8 mouse cellular contexts compared by ENCODE assay signal in the genomic region with DNA sequence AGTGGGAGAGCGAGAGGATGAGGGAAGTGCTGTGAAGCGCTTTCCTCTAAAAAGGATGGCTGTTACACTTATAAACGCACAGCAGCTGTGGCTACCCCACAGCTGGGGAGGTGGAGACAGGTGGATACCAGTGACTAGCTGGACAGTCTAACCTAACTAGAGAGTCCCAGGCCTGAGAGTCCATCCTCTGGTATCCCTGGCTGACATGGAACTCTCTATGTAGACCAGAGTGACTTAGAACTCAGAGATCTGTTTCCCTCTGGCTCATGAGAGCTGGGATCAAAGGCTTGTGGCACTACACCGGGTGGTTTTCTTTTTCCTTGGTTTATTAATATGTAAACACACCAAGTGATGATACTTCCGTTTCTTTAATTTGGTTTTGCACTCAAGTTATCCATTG. TPM values are rescaled to one million over a fixed set of nuclear protein-coding genes. Genes with fewer than 3 reads are reported as not detected.
DNase-seq lines count a peak whose midpoint lies in the region; ATAC-seq lines count a peak whose summit lies in the region.

No protein-coding gene starts in this region.

- peaks cover 7% of the 10 kb centered on the region for H3K36me3 ChIP-seq in neural tube, embryonic 11.5 days (ENCODE audit: control insufficient read depth, insufficient read depth, low read length)
- H3K36me3 ChIP-seq in hindbrain, embryonic 16.5 days (ENCODE audit: control insufficient read depth, insufficient read depth, low read length): peaks cover 11% of the 10 kb centered on the region
- H3K36me3 ChIP-seq in midbrain, embryonic 16.5 days (ENCODE audit: control insufficient read depth, insufficient read depth, low read length): peaks cover 11% of the 10 kb centered on the region

- WGBS in neural tube, embryonic 11.5 days: 36% methylated on average over 5 of the region's 5 CpGs
- 34% methylated on average over 5 of the region's 5 CpGs for WGBS in hindbrain, embryonic 16.5 days
- WGBS in midbrain, embryonic 16.5 days: 28% methylated on average over 5 of the region's 5 CpGs

- H3K27me3 ChIP-seq in neural tube, embryonic 11.5 days (ENCODE audit: control insufficient read depth, insufficient read depth, low read length): no peaks in the 10 kb centered on the region
- H3K27me3 ChIP-seq in hindbrain, embryonic 16.5 days (replicated peaks; ENCODE audit: control insufficient read depth, insufficient read depth, low read length): no peaks in the 10 kb centered on the region
- no peaks in the 10 kb centered on the region for H3K27me3 ChIP-seq in midbrain, embryonic 16.5 days (ENCODE audit: control insufficient read depth, insufficient read depth, low read depth, low read length)

- H3K9me3 ChIP-seq in neural tube, embryonic 11.5 days (ENCODE audit: control insufficient read depth, low read length): no peaks in the 10 kb centered on the region
- H3K9me3 ChIP-seq in hindbrain, embryonic 16.5 days (ENCODE audit: control insufficient read depth, low read length): no peaks in the 10 kb centered on the region
- no peaks in the 10 kb centered on the region for H3K9me3 ChIP-seq in midbrain, embryonic 16.5 days (replicated peaks; ENCODE audit: control insufficient read depth, low read length, poor library complexity, severe bottlenecking)

- H3K4me2 ChIP-seq in neural tube, embryonic 11.5 days (ENCODE audit: low read depth): peak overlapping the region; percentile 64
- H3K4me2 ChIP-seq in hindbrain, embryonic 16.5 days (ENCODE audit: low read length): peak overlapping the region; percentile 51
- peak overlapping the region; percentile 61 for H3K4me2 ChIP-seq in midbrain, embryonic 16.5 days (ENCODE audit: low read length)

- H3K27ac ChIP-seq in neural tube, embryonic 11.5 days (ENCODE audit: low read depth, low read length): no peak overlapping the region
- peak overlapping the region; percentile 74 for H3K27ac ChIP-seq in hindbrain, embryonic 16.5 days (ENCODE audit: low read depth, low read length)
- H3K27ac ChIP-seq in midbrain, embryonic 16.5 days (ENCODE audit: low read length): peak overlapping the region; percentile 80

- no peak overlapping the region for H3K9ac ChIP-seq in neural tube, embryonic 11.5 days (ENCODE audit: low read length)
- H3K9ac ChIP-seq in hindbrain, embryonic 16.5 days (ENCODE audit: low read depth, low read length): peak overlapping the region; percentile 28
- H3K9ac ChIP-seq in midbrain, embryonic 16.5 days (ENCODE audit: low read depth, low read length): peak overlapping the region; percentile 35

- DNase-seq in cerebellum, adult 11-12 months: peak; percentile 34
- no peak for DNase-seq in cerebellum, adult 9-10 months
- no peak for DNase-seq in neural tube, embryonic 11.5 days (ENCODE audit: low spot score)
- DNase-seq in neural tube, embryonic 10.5 days (ENCODE audit: extremely low spot score, low spot score): no peak
- no peak for DNase-seq in frontal cortex, postnatal 25 days (ENCODE audit: low spot score in 2 of 2)
- no peak for DNase-seq in layer of hippocampus, adult 9-10 months (ENCODE audit: low spot score)

- H3K4me1 ChIP-seq in neural tube, embryonic 11.5 days (ENCODE audit: control insufficient read depth, insufficient read depth, low read length): peaks cover 8% of the 10 kb centered on the region
- peaks cover 12% of the 10 kb centered on the region for H3K4me1 ChIP-seq in hindbrain, embryonic 16.5 days (ENCODE audit: control insufficient read depth, insufficient read depth, low read depth, low read length)
- H3K4me1 ChIP-seq in midbrain, embryonic 16.5 days (ENCODE audit: control insufficient read depth, insufficient read depth, low read length): peaks cover 18% of the 10 kb centered on the region

- H3K4me3 ChIP-seq in neural tube, embryonic 11.5 days (ENCODE audit: low read depth, low read length): peak overlapping the region; percentile 44; the same call in 1 of the 2 replicates
- H3K4me3 ChIP-seq in hindbrain, embryonic 16.5 days (ENCODE audit: low read length): peak overlapping the region; percentile 54
- peak overlapping the region; percentile 74 for H3K4me3 ChIP-seq in midbrain, embryonic 16.5 days (ENCODE audit: low read depth, low read length)

- ATAC-seq in neural tube, embryonic 11.5 days (ENCODE audit: insufficient read depth, low FRiP score, low TSS enrichment): peak; percentile 39
- peak; percentile 56 for ATAC-seq in hindbrain, embryonic 16.5 days
- ATAC-seq in midbrain, embryonic 16.5 days: peak; percentile 59

RNA-seq across cellular contexts. Expression of gene Cmtr2, which starts 1.7 kb away (rescaled TPM):
- 10.7 and 10.8 TPM in 2 replicates for polyA plus RNA-seq in neural tube, embryonic 11.5 days (2014; fragmentation: Nextera tagmentation; extraction: Ambion mirVana)
- polyA plus RNA-seq in hindbrain, embryonic 16.5 days (2015; fragmentation: Nextera tagmentation; extraction: Ambion mirVana): 8.8 and 10.4 TPM in 2 replicates
- 13.2 and 13.6 TPM in 2 replicates for polyA plus RNA-seq in midbrain, embryonic 16.5 days (2015; fragmentation: Nextera tagmentation; extraction: Ambion mirVana)

RNA-seq across cellular contexts. Expression of gene Calb2, which starts 49.2 kb away (rescaled TPM):
- 3.2 and 7.6 TPM in 2 replicates for polyA plus RNA-seq in neural tube, embryonic 11.5 days (2014; fragmentation: Nextera tagmentation; extraction: Ambion mirVana)
- polyA plus RNA-seq in hindbrain, embryonic 16.5 days (2015; fragmentation: Nextera tagmentation; extraction: Ambion mirVana): 117 and 144 TPM in 2 replicates
- 290 and 313 TPM in 2 replicates for polyA plus RNA-seq in midbrain, embryonic 16.5 days (2015; fragmentation: Nextera tagmentation; extraction: Ambion mirVana)

RNA-seq across cellular contexts. Expression of gene Hydin, which starts 49.6 kb away (rescaled TPM):
- 0.05 and 0.19 TPM in 2 replicates for polyA plus RNA-seq in neural tube, embryonic 11.5 days (2014; fragmentation: Nextera tagmentation; extraction: Ambion mirVana)
- 0.41 and 0.60 TPM in 2 replicates for polyA plus RNA-seq in hindbrain, embryonic 16.5 days (2015; fragmentation: Nextera tagmentation; extraction: Ambion mirVana)
- 0.25 and 0.45 TPM in 2 replicates for polyA plus RNA-seq in midbrain, embryonic 16.5 days (2015; fragmentation: Nextera tagmentation; extraction: Ambion mirVana)

Comparison
In these comparisons a context has a peak if more than half of its experiments do, and no peak if none do; other contexts are left out.
1. RNA of gene Calb2, which starts 49.2 kb away (polyA plus RNA-seq): 290 to 313 TPM in midbrain, embryonic 16.5 days and 117 to 144 TPM in hindbrain, embryonic 16.5 days; 3.2 to 7.6 TPM in neural tube, embryonic 11.5 days; every median in the first group is over 10 times any median in the second.
2. Peak in every context shown above with its lines, with median percentiles within 50 percentile points of each other: ATAC-seq, H3K4me2 ChIP-seq and H3K4me3 ChIP-seq.